8 mouse cellular contexts compared by ENCODE assay signal in genomic region chr1:74544184-74544583, GRCm38 (mm10). TPM values are rescaled to one million over a fixed set of nuclear protein-coding genes. Genes with fewer than 3 reads are reported as not detected.
DNase-seq lines count a peak whose midpoint lies in the region; ATAC-seq and TF ChIP-seq lines count a peak whose summit lies in the region.

Usp37 (minus strand) TSS chr1:74544284.

- H3K36me3 ChIP-seq in heart, embryonic 11.5 days (ENCODE audit: control insufficient read depth, insufficient read depth, low read length), result no peaks in the 10 kb centered on the region
- H3K36me3 ChIP-seq in ES-E14 (ENCODE audit: control insufficient read depth, insufficient read depth, low read length, poor library complexity, severe bottlenecking), result no peaks in the 10 kb centered on the region
- no peaks in the 10 kb centered on the region for H3K36me3 ChIP-seq in forebrain, embryonic 11.5 days (ENCODE audit: control insufficient read depth, insufficient read depth, low read length)

- in situ Hi-C loops in ES-E14 (cut with MboI; ENCODE audit: low sequenced_read_pairs in 2 of 2, unreplicated experiment in 2 of 2), result no loop called here

- H3K27me3 ChIP-seq in heart, embryonic 11.5 days (ENCODE audit: control insufficient read depth, insufficient read depth, low read length), result no peaks in the 10 kb centered on the region; the same call in 1 of the 2 replicates
- H3K27me3 ChIP-seq in forebrain, embryonic 11.5 days (ENCODE audit: control insufficient read depth, insufficient read depth, low read length), result no peaks in the 10 kb centered on the region

- no peak within 1 kb of the TSS for H3K27ac ChIP-seq in heart, embryonic 11.5 days (ENCODE audit: low read depth, low read length)
- no peak within 1 kb of the TSS for H3K27ac ChIP-seq in ES-E14 (ENCODE audit: insufficient read depth, low read depth, low read length, poor library complexity, severe bottlenecking)
- no peak within 1 kb of the TSS for H3K27ac ChIP-seq in forebrain, embryonic 11.5 days (ENCODE audit: low read depth, low read length)

- 73% methylated on average over 4 of the region's 4 CpGs for WGBS in heart, embryonic 11.5 days (ENCODE audit: insufficient replicate concordance)
- WGBS in forebrain, embryonic 11.5 days, result 60% methylated on average over 4 of the region's 4 CpGs

- H3K9me3 ChIP-seq in heart, embryonic 11.5 days (replicated peaks; ENCODE audit: control insufficient read depth, low read length), result no peaks in the 10 kb centered on the region
- no peaks in the 10 kb centered on the region for H3K9me3 ChIP-seq in ES-E14 (ENCODE audit: control insufficient read depth, insufficient read depth, low read depth, low read length)
- H3K9me3 ChIP-seq in forebrain, embryonic 11.5 days (ENCODE audit: control insufficient read depth, low read length), result no peaks in the 10 kb centered on the region

- no peak within 1 kb of the TSS for H3K4me2 ChIP-seq in heart, embryonic 11.5 days
- no peak within 1 kb of the TSS for H3K4me2 ChIP-seq in forebrain, embryonic 11.5 days (ENCODE audit: low read depth, low read length, severe bottlenecking)

- DNase-seq in heart, adult 18-20 months, result no peak
- DNase-seq in ES-E14 (ENCODE audit: low read depth, low spot score), result no peak
- DNase-seq in forebrain, embryonic 11.5 days (ENCODE audit: low spot score), result no peak
- no peak for DNase-seq in left cerebral cortex, postnatal 14 days (ENCODE audit: low spot score in 2 of 2)
- no peak for DNase-seq in yolk sac, embryonic 10.5 days (ENCODE audit: low spot score)
- no peak for DNase-seq in urinary bladder, postnatal 4 days (ENCODE audit: low spot score in 2 of 2)

- intact Hi-C loops in left cerebral cortex, postnatal 14 days (cut with DNase I), result no loop called here

- no peak within 1 kb of the TSS for H3K4me3 ChIP-seq in heart, embryonic 11.5 days (ENCODE audit: low read depth, low read length)
- H3K4me3 ChIP-seq in ES-E14 (ENCODE audit: insufficient read depth in 1 of 2, low read depth in 1 of 2, low read length in 2 of 2, poor library complexity in 1 of 2, severe bottlenecking in 1 of 2), result no peak within 1 kb of the TSS
- no peak within 1 kb of the TSS for H3K4me3 ChIP-seq in forebrain, embryonic 11.5 days (ENCODE audit: low read depth, low read length)

- ATAC-seq in heart, embryonic 11.5 days (replicated peaks; ENCODE audit: insufficient number of reproducible peaks, low FRiP score, low TSS enrichment), result no peak
- ATAC-seq in forebrain, embryonic 11.5 days (replicated peaks; ENCODE audit: low FRiP score), result no peak
- ATAC-seq in neutrophil, adult 5-6 weeks (ENCODE audit: extremely low read depth, insufficient number of reproducible peaks, low FRiP score, poor library complexity, severe bottlenecking), result no peak

- H3K9ac ChIP-seq in heart, embryonic 11.5 days (ENCODE audit: low read depth, low read length), result no peak within 1 kb of the TSS
- no peak within 1 kb of the TSS for H3K9ac ChIP-seq in ES-E14 (ENCODE audit: insufficient read depth, low read depth, low read length, poor library complexity, severe bottlenecking)
- no peak within 1 kb of the TSS for H3K9ac ChIP-seq in forebrain, embryonic 11.5 days (ENCODE audit: low read length)

- no peaks in the 10 kb centered on the region for H3K4me1 ChIP-seq in heart, embryonic 11.5 days (ENCODE audit: control insufficient read depth, insufficient read depth, low read length)
- peaks cover 0 to 4% of the 10 kb centered on the region in 2 experiments; a peak in 1 of 4 replicates for H3K4me1 ChIP-seq in ES-E14 (ENCODE audit: control insufficient read depth in 2 of 2, insufficient read depth in 2 of 2, low read length in 2 of 2, poor library complexity in 1 of 2)
- H3K4me1 ChIP-seq in forebrain, embryonic 11.5 days (replicated peaks; ENCODE audit: control insufficient read depth, insufficient read depth, low read length), result peaks cover 8% of the 10 kb centered on the region; the same call in 1 of the 2 replicates

TF ChIP-seq in ES-E14, 5 proteins besides CTCF, POLR2A, EP300 and RAD21:
- no peak for TF ChIP-seq CHD2 (IDR thresholded peaks at IDR 0.05; ENCODE audit: low read depth, low read length)
- TF ChIP-seq ZNF384 (IDR thresholded peaks at IDR 0.05; ENCODE audit: low read depth, low read length), result no peak
- no peak for TF ChIP-seq ZC3H11A (IDR thresholded peaks at IDR 0.05; ENCODE audit: borderline replicate concordance, low read depth, low read length)
- TF ChIP-seq HCFC1 (IDR thresholded peaks at IDR 0.05; ENCODE audit: borderline replicate concordance, insufficient read depth, low read length), result no peak
- no peak for TF ChIP-seq MAFK (IDR thresholded peaks at IDR 0.05; ENCODE audit: insufficient read depth, low read depth, low read length)
TF ChIP-seq in ES-E14: peak in this region for 0.

RNA-seq across cellular contexts. Expression of gene Usp37, which starts in this region (rescaled TPM):
- 24.1 and 27.5 TPM in 2 replicates for polyA plus RNA-seq in heart, embryonic 11.5 days (2014; fragmentation: Nextera tagmentation; extraction: Ambion mirVana)
- 1 to 10 TPM; 9.0 to 9.9 TPM for total RNA-seq in heart, adult 18-20 months (2021)
- 36.7 and 44.8 TPM in 2 replicates for total RNA-seq in ES-E14 (2012; rRNA removed)
- 50.2 and 54.2 TPM in 2 replicates for polyA plus RNA-seq in forebrain, embryonic 11.5 days (2014; fragmentation: Nextera tagmentation; extraction: Ambion mirVana)
- total RNA-seq in left cerebral cortex, postnatal 14 days (2021), result 10 to 100 TPM; 21.1 to 23.7 TPM
- total RNA-seq in neutrophil, adult 5-6 weeks (2017), result 27.5 and 31.3 TPM in 2 replicates
